Mouse (Mus musculus): ENCODE results near the gene Mepce. TPM values are rescaled to one million over a fixed set of nuclear protein-coding genes. Genes with fewer than 3 reads are reported as not detected.

Gene Mepce
- polyA plus RNA-seq, 1 experiment from 2014 or later = 5.3 TPM

GRCm38 (mm10) chr5:137737400-137737940 is 50.0 kb downstream of the Mepce start:
- no peak overlapping the region for H3K9ac ChIP-seq
- no peak overlapping the region for H3K4me3 ChIP-seq
- H3K27me3 ChIP-seq = no peaks in the 10 kb centered on the region
- 72% methylated on average over 6 of the region's 6 CpGs for WGBS
- H3K36me3 ChIP-seq = 0 out of 2 replicates have a peak, but pooled peaks cover 8% of the 10 kb centered on the region
- H3K27ac ChIP-seq = no peak overlapping the region
- no peaks in the 10 kb centered on the region for H3K9me3 ChIP-seq (replicated peaks)
- no peak overlapping the region for H3K4me2 ChIP-seq
- H3K4me1 ChIP-seq (replicated peaks) = peaks cover 15% of the 10 kb centered on the region
- ATAC-seq (replicated peaks; ENCODE audit: insufficient number of reproducible peaks, insufficient read depth, low FRiP score, low read depth) = no peak

GRCm38 (mm10) chr5:137734289-137735061 is 53.0 kb downstream of the Mepce start:
- Histone ChIP-seq H3K27me3 (0 out of 2 replicates have a peak, but pooled peaks cover 5% of the 10 kb centered on the region), H3K9ac (no peak overlapping the region)

GRCm38 (mm10) chr5:137733638-137734288 is 53.7 kb downstream of the Mepce start:
- no peak overlapping the region for H3K4me3 ChIP-seq
- no peak overlapping the region for H3K9ac ChIP-seq
- H3K4me1 ChIP-seq (replicated peaks) = no peaks in the 10 kb centered on the region
- ATAC-seq (replicated peaks; ENCODE audit: insufficient number of reproducible peaks, insufficient read depth, low FRiP score, low read depth) = no peak
- no peak overlapping the region for H3K27ac ChIP-seq
- no peak overlapping the region for H3K4me2 ChIP-seq
- H3K9me3 ChIP-seq (replicated peaks) = no peaks in the 10 kb centered on the region
- 88% methylated on average over 12 of the region's 12 CpGs for WGBS
- 0 out of 2 replicates have a peak, but pooled peaks cover 5% of the 10 kb centered on the region for H3K27me3 ChIP-seq
- H3K36me3 ChIP-seq = 0 out of 2 replicates have a peak, but pooled peaks cover 8% of the 10 kb centered on the region

More at GRCm38 (mm10) chr5:137734289-137735061, 53.0 kb downstream of the Mepce start:
- 73% methylated on average over 6 of the region's 6 CpGs for WGBS
- Histone ChIP-seq H3K4me1 (replicated peaks) (no peaks in the 10 kb centered on the region; the same call in 1 of the 2 replicates), H3K4me3 (no peak overlapping the region), H3K27ac (no peak overlapping the region), H3K9me3 (replicated peaks) (no peaks in the 10 kb centered on the region), H3K36me3 (0 out of 2 replicates have a peak, but pooled peaks cover 8% of the 10 kb centered on the region), H3K4me2 (no peak overlapping the region)
- no peak; the same call in 1 of the 2 replicates for ATAC-seq (replicated peaks; ENCODE audit: insufficient number of reproducible peaks, insufficient read depth, low FRiP score, low read depth)

Other genes starting within 250 kb of the Mepce start
- gene Actl6b, start 234.1 kb downstream of the Mepce start, polyA plus RNA-seq (2015; fragmentation: Nextera tagmentation; extraction: Ambion mirVana) = 0.13 and 2.1 TPM in 2 replicates
- gene Tfr2, start 217.8 kb downstream of the Mepce start, polyA plus RNA-seq (2015; fragmentation: Nextera tagmentation; extraction: Ambion mirVana) = 0.31 and 1.3 TPM in 2 replicates
- 17.1 and 26.5 TPM in 2 replicates for gene Mospd3, start 186.6 kb downstream of the Mepce start, polyA plus RNA-seq (2015; fragmentation: Nextera tagmentation; extraction: Ambion mirVana)
- gene Pcolce, start 173.9 kb downstream of the Mepce start, polyA plus RNA-seq (2015; fragmentation: Nextera tagmentation; extraction: Ambion mirVana) = 117 and 129 TPM in 2 replicates
- 0.11 and 0.23 TPM in 2 replicates for gene Fbxo24, start 158.7 kb downstream of the Mepce start, polyA plus RNA-seq (2015; fragmentation: Nextera tagmentation; extraction: Ambion mirVana)
- 20.7 and 26.7 TPM in 2 replicates for gene Lrch4, start 158.5 kb downstream of the Mepce start, polyA plus RNA-seq (2015; fragmentation: Nextera tagmentation; extraction: Ambion mirVana)
- gene Gm20605, start 158.5 kb downstream of the Mepce start, polyA plus RNA-seq (2015; fragmentation: Nextera tagmentation; extraction: Ambion mirVana) = 7.1 and 12.2 TPM in 2 replicates
- 4.0 and 6.0 TPM in 2 replicates for gene Sap25, start 146.3 kb downstream of the Mepce start, polyA plus RNA-seq (2015; fragmentation: Nextera tagmentation; extraction: Ambion mirVana)
- 0.13 and 0.21 TPM in 2 replicates for gene Irs3, start 141.9 kb downstream of the Mepce start, polyA plus RNA-seq (2015; fragmentation: Nextera tagmentation; extraction: Ambion mirVana)
- gene Agfg2, start 102.9 kb downstream of the Mepce start, polyA plus RNA-seq (2015; fragmentation: Nextera tagmentation; extraction: Ambion mirVana) = 19.3 and 21.7 TPM in 2 replicates
- 1.2 and 1.6 TPM in 2 replicates for gene Nyap1, start 46.0 kb downstream of the Mepce start, polyA plus RNA-seq (2015; fragmentation: Nextera tagmentation; extraction: Ambion mirVana)
- gene Tsc22d4, start 41.9 kb downstream of the Mepce start, polyA plus RNA-seq (2015; fragmentation: Nextera tagmentation; extraction: Ambion mirVana) = 130 and 164 TPM in 2 replicates
- 21.1 and 25.5 TPM in 2 replicates for gene Ppp1r35, start 8.8 kb downstream of the Mepce start, polyA plus RNA-seq (2015; fragmentation: Nextera tagmentation; extraction: Ambion mirVana)
- gene Zcwpw1, start 143 bp upstream of the Mepce start, polyA plus RNA-seq (2015; fragmentation: Nextera tagmentation; extraction: Ambion mirVana) = 7.8 and 11.4 TPM in 2 replicates
- 1.8 and 2.2 TPM in 2 replicates for gene Pilra, start 48.6 kb upstream of the Mepce start, polyA plus RNA-seq (2015; fragmentation: Nextera tagmentation; extraction: Ambion mirVana)
- 0.58 and 0.61 TPM in 2 replicates for gene Pilrb1, start 70.5 kb upstream of the Mepce start, polyA plus RNA-seq (2015; fragmentation: Nextera tagmentation; extraction: Ambion mirVana)
- 1.5 and 3.4 TPM in 2 replicates for gene Pilrb2, start 84.2 kb upstream of the Mepce start, polyA plus RNA-seq (2015; fragmentation: Nextera tagmentation; extraction: Ambion mirVana)
- 0.09 TPM in 1 of 2 replicates, not detected in the other for gene Cyp3a13, start 134.0 kb upstream of the Mepce start, polyA plus RNA-seq (2015; fragmentation: Nextera tagmentation; extraction: Ambion mirVana)
- 0.08 TPM in 1 of 2 replicates, not detected in the other for gene Gjc3, start 175.4 kb upstream of the Mepce start, polyA plus RNA-seq (2015; fragmentation: Nextera tagmentation; extraction: Ambion mirVana)
- gene Azgp1, start 193.9 kb upstream of the Mepce start, polyA plus RNA-seq (2015; fragmentation: Nextera tagmentation; extraction: Ambion mirVana) = 0.13 TPM in 1 of 2 replicates, not detected in the other
- not detected in 2 replicates for gene Smok3a, start 233.6 kb upstream of the Mepce start, polyA plus RNA-seq (2015; fragmentation: Nextera tagmentation; extraction: Ambion mirVana)
- not detected in 2 replicates for gene Smok3b, start 233.8 kb upstream of the Mepce start, polyA plus RNA-seq (2015; fragmentation: Nextera tagmentation; extraction: Ambion mirVana)

All from heart, embryonic 15.5 days (tissue).